Mouse (Mus musculus) intestine, embryonic 14.5 days (tissue): ENCODE measurements around the gene Pstpip1. TPM values are rescaled to one million over a fixed set of nuclear protein-coding genes. Genes with fewer than 3 reads are reported as not detected.

ENCODE experiments used
- ATAC-seq: fragments of 200-750 bp; cut with Nextera tagmentation; replicated peaks from 2 replicates; pipeline ENCODE4 v1.8.0; 2017; ENCODE audit warnings: low read depth, moderate number of reproducible peaks, moderate TSS enrichment, moderate library complexity; ENCODE audit not compliant: low FRiP score, low TSS enrichment
- DNase-seq: peaks from one replicate; pipeline ENCODE4 v3.0.0-alpha.2; 2018; ENCODE audit warnings: low spot score
- H3K27ac ChIP-seq: fragments of 300-500 bp; sonication (generic); 2 replicates; pipeline ENCODE4 v1.5.1; 2014; ENCODE audit warnings: low read depth, mild to moderate bottlenecking, control low read depth
- H3K27me3 ChIP-seq: fragments of 300-500 bp; sonication (generic); replicated peaks from 2 replicates; pipeline ENCODE4 v1.6.1; 2014; ENCODE audit warnings: low read length, control low read depth; ENCODE audit not compliant: control insufficient read depth, insufficient read depth
- H3K36me3 ChIP-seq: fragments of 300-500 bp; sonication (generic); 2 replicates; pipeline ENCODE4 v1.6.1; 2014; ENCODE audit warnings: low read length, control low read depth; ENCODE audit not compliant: control insufficient read depth, insufficient read depth
- H3K4me1 ChIP-seq: fragments of 300-500 bp; sonication (generic); replicated peaks from 2 replicates; pipeline ENCODE4 v1.6.1; 2014; ENCODE audit warnings: low read length, control low read depth, mixed read lengths; ENCODE audit not compliant: control insufficient read depth, insufficient read depth
- H3K4me2 ChIP-seq: fragments of 300-500 bp; sonication (generic); 2 replicates; pipeline ENCODE4 v1.6.1; 2014; ENCODE audit warnings: low read length
- H3K4me3 ChIP-seq: fragments of 300-500 bp; sonication (generic); 2 replicates; pipeline ENCODE4 v1.5.1; 2014; ENCODE audit warnings: low read depth, low read length, control low read depth, mixed read lengths
- H3K9ac ChIP-seq: fragments of 300-500 bp; sonication (generic); 2 replicates; pipeline ENCODE4 v1.6.1; 2014; ENCODE audit warnings: mild to moderate bottlenecking, low read length
- H3K9me3 ChIP-seq: fragments of 300-500 bp; sonication (generic); 2 replicates; pipeline ENCODE4 v1.6.1; 2016; ENCODE audit warnings: low read length, control low read depth; ENCODE audit not compliant: control insufficient read depth
- WGBS: fragments of 180-500 bp; shearing (Covaris S2); extraction: QIAGEN DNeasy Blood & Tissue Kit; methylation state at CpG from one replicate; pipeline ENCODE4 v1.1.7; 2014; 5-methylcytosine and 5-hydroxymethylcytosine counted together
- polyA plus RNA-seq: library from polyadenylated mRNA; unstranded; fragments of >200 nt; fragmentation: Nextera tagmentation; extraction: Ambion mirVana; gene quantifications from 2 replicates; pipeline ENCODE4 v1.2.1, GENCODE M21; 2014

Pstpip1 gene
- polyA plus RNA-seq, 1 experiment from 2014 or later = 0.88 TPM

- DNase-seq (no peak), ATAC-seq (no peak)
- Histone ChIP-seq H3K36me3 (peaks cover 74% of the 10 kb centered on the region), H3K4me1 (no peaks in the 10 kb centered on the region), H3K27me3 (no peaks in the 10 kb centered on the region), H3K27ac (no peak overlapping the region), H3K4me2 (no peak overlapping the region), H3K9ac (no peak overlapping the region), H3K4me3 (no peak overlapping the region), H3K9me3 (no peaks in the 10 kb centered on the region)
- 98% methylated on average over 3 of the region's 3 CpGs for WGBS
Measured at GRCm38 (mm10) chr9:56129951-56130350, 40.2 kb downstream of the Pstpip1 start.

- H3K27ac ChIP-seq = no peak overlapping the region
- peaks cover 80% of the 10 kb centered on the region for H3K36me3 ChIP-seq
- no peak for ATAC-seq
- H3K4me2 ChIP-seq = no peak overlapping the region
- H3K27me3 ChIP-seq = no peaks in the 10 kb centered on the region
- WGBS = 34% methylated on average over 4 of the region's 4 CpGs
- H3K4me3 ChIP-seq = no peak overlapping the region
- DNase-seq = no peak
- H3K9ac ChIP-seq = no peak overlapping the region
- H3K9me3 ChIP-seq = no peaks in the 10 kb centered on the region
- H3K4me1 ChIP-seq = no peaks in the 10 kb centered on the region
Measured at GRCm38 (mm10) chr9:56130536-56130935, 40.8 kb downstream of the Pstpip1 start.

DNA sequence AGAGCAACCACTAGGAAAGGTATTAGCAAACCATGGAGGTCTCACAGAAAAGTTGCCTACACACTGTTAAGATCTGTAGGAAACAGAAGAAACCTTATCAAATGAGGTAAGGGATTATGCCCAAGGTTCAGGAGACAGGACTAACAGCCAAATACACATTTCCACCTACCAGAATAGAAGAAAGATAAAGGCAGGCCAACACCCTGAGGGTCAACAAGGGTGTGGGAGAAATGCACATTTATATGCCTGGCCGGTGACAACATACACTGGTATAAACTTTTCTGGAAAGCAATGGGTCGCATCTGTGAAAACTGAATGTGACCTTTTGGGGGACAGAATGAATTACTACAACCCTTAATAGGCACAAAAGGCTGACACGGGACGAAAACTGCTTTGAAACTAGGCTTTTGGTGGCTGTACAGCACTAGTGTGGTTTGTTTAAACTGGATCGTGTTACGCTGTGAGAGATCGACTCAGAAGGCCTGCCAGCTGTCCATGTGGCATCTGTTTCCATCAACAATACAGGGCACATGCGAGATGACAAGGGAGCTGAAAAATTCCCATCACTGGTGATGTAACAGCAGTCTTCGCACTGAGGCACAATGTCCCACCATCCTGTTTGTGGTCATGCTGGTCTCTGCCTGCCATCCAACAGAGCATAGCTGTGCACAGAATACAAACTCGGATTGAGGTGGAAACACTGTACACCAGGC, 42.2 kb downstream of the Pstpip1 start:
- Histone ChIP-seq H3K27me3 (no peaks in the 10 kb centered on the region), H3K4me3 (no peak overlapping the region), H3K4me2 (no peak overlapping the region), H3K27ac (no peak overlapping the region), H3K4me1 (no peaks in the 10 kb centered on the region), H3K36me3 (peaks cover 94% of the 10 kb centered on the region), H3K9me3 (no peaks in the 10 kb centered on the region), H3K9ac (no peak overlapping the region)
- WGBS = 44% methylated on average over 10 of the region's 10 CpGs
- DNase-seq (no peak), ATAC-seq (no peak)

DNA sequence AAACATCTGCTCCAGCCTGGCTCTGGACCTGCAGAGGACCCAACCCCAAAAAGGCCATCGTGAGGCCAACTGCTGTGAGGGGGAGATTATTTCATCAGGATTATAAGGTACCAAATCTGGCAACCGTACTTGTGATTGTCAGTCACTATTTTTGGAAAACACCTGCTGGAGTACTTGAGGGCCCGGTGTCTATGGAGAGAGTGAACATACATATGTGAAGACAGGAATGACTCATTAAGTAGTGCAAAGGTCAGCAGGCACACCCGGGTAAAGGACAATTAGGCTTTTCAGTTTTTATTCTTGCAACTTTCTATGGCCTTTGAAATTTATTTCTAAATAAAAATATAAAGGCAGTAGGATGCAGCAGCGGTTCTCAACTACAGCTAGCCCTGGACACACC, 44.2 kb downstream of the Pstpip1 start:
- H3K27me3 ChIP-seq = no peaks in the 10 kb centered on the region
- DNase-seq (no peak), ATAC-seq (no peak)
- WGBS = 88% methylated on average over 5 of the region's 5 CpGs
- no peaks in the 10 kb centered on the region for H3K9me3 ChIP-seq
- H3K4me2 ChIP-seq = no peak overlapping the region
- H3K9ac ChIP-seq = no peak overlapping the region
- peaks cover 79% of the 10 kb centered on the region for H3K36me3 ChIP-seq
- H3K4me1 ChIP-seq = no peaks in the 10 kb centered on the region
- no peak overlapping the region for H3K4me3 ChIP-seq
- no peak overlapping the region for H3K27ac ChIP-seq

GRCm38 (mm10) chr9:56134614-56135013, 44.9 kb downstream of the Pstpip1 start:
- ATAC-seq (no peak), DNase-seq (no peak)
- H3K4me2 ChIP-seq = no peak overlapping the region
- H3K4me3 ChIP-seq = no peak overlapping the region
- WGBS = 89% methylated on average over 4 of the region's 4 CpGs
- H3K4me1 ChIP-seq = no peaks in the 10 kb centered on the region
- no peaks in the 10 kb centered on the region for H3K27me3 ChIP-seq
- H3K9me3 ChIP-seq = no peaks in the 10 kb centered on the region
- H3K9ac ChIP-seq = no peak overlapping the region
- H3K36me3 ChIP-seq = peaks cover 76% of the 10 kb centered on the region
- H3K27ac ChIP-seq = no peak overlapping the region

DNA sequence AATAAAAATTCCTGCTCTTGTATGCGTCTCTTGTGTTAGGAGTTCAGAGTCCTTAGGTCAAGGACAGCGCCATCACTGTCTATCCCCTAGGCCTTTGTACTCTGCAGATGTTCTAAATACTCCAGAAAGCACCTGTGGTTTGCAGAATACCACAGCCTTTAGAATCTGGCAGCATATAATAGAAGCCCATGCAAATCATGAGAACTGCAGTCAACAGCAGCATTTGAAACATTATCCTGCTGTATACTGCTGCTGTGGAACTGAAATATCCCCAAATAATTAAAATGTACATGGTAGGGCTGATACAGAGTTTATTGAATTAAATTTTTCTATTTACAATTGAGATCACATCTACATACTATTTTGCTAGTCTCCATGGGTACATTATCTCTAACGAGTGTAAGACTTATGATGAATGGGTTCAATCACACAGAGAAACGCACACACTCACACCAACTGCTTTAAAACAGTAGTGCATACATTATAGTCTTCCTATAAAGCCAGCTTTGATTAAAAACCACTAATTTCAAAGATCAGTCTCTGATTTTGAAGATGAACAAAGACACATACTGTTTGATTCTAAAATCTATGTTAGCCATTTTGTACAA, 45.9 kb downstream of the Pstpip1 start:
- H3K9me3 ChIP-seq = no peaks in the 10 kb centered on the region
- H3K9ac ChIP-seq = no peak overlapping the region
- H3K27me3 ChIP-seq = no peaks in the 10 kb centered on the region
- H3K36me3 ChIP-seq = peaks cover 71% of the 10 kb centered on the region
- H3K4me2 ChIP-seq = no peak overlapping the region
- H3K27ac ChIP-seq = no peak overlapping the region
- no peak for ATAC-seq
- 86% methylated on average over 4 of the region's 4 CpGs for WGBS
- no peak for DNase-seq
- no peak overlapping the region for H3K4me3 ChIP-seq
- no peaks in the 10 kb centered on the region for H3K4me1 ChIP-seq

- ATAC-seq = no peak
- Histone ChIP-seq H3K4me1 (no peaks in the 10 kb centered on the region), H3K36me3 (peaks cover 72% of the 10 kb centered on the region)
Measured at GRCm38 (mm10) chr9:56141776-56142175, 52.0 kb downstream of the Pstpip1 start.

GRCm38 (mm10) chr9:56144366-56145003, 54.7 kb downstream of the Pstpip1 start:
- whole genome bisulfite sequencing = 91% methylated on average over 7 of the region's 7 CpGs
- H3K36me3 ChIP-seq = peaks cover 72% of the 10 kb centered on the region
- no peak overlapping the region for H3K9ac ChIP-seq
- DNase-seq = no peak
- H3K27ac ChIP-seq = no peak overlapping the region
- no peak overlapping the region for H3K4me2 ChIP-seq
- no peak overlapping the region for H3K4me3 ChIP-seq
- no peak for ATAC-seq
- H3K4me1 ChIP-seq = no peaks in the 10 kb centered on the region
- H3K9me3 ChIP-seq = no peaks in the 10 kb centered on the region
- no peaks in the 10 kb centered on the region for H3K27me3 ChIP-seq

More at GRCm38 (mm10) chr9:56141776-56142175, 52.0 kb downstream of the Pstpip1 start:
- no peak for DNase-seq
- H3K27ac ChIP-seq = no peak overlapping the region
- no peaks in the 10 kb centered on the region for H3K9me3 ChIP-seq
- WGBS = 87% methylated on average over 9 of the region's 9 CpGs
- no peak overlapping the region for H3K9ac ChIP-seq
- H3K4me2 ChIP-seq = no peak overlapping the region
- no peaks in the 10 kb centered on the region for H3K27me3 ChIP-seq
- no peak overlapping the region for H3K4me3 ChIP-seq
